Mouse (Mus musculus) testis, postnatal 14 days (tissue): ENCODE data around the gene Ankrd6.

Experiments
- DNase-seq: peaks from one replicate; pipeline ENCODE4 v3.0.0; 2021; ENCODE audit warnings: low spot score

Gene Ankrd6

DNA sequence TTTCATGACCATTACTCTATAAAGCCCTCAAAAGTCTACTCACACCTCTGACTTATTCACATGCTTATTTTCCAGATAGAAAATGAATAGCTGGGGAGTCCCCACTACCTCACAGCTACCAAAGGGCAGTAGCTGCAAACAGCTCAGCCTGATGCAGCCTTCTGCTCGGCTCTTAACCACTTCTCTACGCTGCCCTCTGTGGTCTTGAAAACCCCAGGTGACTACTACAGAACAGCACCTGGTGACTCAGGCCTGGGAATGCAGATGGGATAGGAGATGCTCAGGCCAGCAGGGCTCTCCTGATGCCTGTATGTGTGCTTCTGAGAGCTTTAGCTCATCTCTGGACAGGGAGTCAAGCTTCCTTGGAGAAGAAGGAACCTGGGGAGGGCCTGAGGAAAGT, 45.3 kb downstream of the Ankrd6 start:
- DNase-seq = no peak

DNA sequence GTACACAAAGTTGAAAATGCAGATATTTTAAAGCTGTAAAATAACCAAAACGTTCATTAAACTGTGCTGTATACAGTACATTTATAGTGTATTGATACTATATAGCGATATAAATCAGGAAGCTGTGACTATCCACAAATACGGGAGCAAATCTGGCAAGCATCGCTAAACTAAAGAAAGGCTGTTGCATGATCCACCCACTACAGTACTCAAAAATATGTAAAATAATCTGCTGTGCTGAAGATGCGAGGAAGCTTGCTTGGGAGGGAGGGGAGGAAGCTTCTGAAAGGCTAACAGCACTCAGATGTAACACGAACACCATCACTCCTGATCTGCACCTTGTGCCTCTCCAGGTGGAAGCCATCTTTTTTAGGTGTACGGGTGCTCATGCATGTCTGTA, 46.8 kb downstream of the Ankrd6 start:
- DNase-seq = no peak

DNA sequence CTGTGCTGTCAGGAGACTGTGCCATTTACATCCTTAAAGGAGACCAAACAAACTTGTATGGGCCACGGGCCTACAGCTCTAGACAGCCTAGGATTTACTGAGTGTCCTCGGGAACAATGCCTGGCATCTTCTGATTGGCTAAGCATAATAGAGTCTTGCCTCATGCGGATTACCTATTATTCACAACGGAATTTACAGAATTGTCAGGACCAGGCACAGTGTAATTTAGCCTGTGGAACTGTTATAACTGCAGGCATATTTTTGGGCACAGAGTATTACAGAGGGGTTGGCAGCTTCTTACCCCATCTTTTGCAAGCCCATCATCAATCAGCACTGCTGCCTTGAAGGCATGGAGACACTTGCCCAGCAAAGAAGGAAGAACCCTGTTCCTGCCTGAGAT, 51.6 kb downstream of the Ankrd6 start:
- no peak for DNase-seq

DNA sequence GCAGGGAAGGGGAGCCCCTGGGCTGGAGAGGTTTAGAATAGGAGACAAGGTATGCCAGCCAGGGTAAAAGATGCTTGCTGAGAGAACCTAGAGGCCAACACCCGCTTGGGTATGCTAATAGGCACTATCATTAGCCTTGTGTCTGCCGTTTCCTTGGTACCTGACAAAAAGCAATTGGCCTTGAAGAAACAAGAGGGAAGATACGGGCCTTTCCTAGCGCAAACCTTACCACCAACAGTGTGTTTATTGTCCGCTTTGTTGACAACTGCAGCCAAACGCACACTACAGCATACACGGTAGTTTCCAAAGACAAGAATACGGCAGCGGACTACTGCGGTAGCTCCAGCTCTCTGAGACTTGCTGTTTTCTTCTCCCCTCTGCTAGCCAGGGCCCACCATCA, 59.3 kb downstream of the Ankrd6 start:
- no peak for DNase-seq

DNA sequence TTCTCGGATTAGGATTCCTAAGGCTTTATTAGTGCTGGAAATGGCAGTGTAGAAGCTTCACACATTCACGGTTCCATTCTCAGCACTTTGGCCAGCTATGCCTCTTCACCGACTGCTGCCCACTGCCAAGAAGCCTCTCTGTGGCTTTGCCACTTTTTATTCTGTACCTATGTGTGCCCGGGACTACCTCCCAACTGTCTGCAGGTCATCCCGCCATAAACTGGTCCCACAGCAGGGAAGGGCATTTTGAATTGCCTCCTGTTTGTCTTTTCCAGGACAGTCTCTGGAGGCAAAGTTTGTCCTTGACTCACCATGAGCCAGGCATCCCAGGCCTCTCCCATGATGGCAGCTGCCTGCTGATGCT, 59.9 kb downstream of the Ankrd6 start:
- DNase-seq = no peak

DNA sequence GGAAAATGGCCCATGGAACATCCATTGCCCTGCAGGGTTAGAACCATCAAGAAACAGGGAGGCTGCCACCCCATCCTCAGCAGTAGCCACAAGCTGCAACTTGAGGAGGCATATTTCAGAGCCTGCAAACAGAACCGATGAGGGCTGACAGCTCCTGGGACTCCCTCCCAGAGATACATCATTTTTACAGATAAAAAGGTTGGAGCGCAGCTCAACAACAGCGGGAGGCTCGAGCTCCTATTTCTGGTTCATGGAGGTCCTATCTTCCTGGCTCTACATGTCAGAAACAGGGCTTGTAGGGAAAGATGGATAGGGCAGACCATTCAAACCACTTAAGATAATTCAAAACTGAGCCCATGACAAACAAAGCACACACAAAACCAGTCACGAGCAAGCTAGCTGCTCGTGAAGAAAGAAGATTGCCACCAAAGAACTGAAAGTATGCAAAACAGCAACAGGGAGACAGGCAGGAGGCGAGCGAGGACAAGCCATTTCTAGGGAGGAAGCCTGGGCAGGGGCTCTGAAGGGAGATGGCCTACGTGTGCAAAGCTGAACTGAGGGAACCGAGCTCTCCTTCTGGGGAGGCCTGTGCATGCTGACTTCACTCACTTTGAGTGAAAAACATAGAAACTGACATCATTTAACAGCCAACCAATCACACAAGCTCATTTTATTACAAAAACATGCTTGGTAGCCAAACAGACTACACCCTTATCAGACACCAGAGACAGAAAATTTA, 60.5 kb downstream of the Ankrd6 start:
- no peak for DNase-seq

DNA sequence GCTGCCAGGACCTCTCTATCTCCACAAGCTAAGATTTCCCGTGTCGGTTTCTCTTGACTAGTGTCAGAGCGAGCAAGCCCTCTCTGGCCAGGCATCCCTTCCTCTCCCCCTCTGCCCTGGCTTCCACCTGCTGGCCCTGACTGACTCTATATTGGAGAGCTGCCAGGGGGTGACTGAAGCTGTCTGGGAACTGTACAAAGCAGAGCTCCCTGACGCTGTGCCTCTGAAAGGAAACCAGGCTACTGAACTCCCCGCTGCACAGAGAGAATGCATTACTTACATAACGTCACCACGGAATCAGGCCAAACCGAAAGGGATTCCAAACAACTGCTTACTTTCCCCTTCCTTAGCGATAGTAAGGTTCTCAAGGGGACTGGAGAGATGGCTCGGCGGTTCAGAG, 61.4 kb downstream of the Ankrd6 start:
- DNase-seq = peak; percentile 10

DNA sequence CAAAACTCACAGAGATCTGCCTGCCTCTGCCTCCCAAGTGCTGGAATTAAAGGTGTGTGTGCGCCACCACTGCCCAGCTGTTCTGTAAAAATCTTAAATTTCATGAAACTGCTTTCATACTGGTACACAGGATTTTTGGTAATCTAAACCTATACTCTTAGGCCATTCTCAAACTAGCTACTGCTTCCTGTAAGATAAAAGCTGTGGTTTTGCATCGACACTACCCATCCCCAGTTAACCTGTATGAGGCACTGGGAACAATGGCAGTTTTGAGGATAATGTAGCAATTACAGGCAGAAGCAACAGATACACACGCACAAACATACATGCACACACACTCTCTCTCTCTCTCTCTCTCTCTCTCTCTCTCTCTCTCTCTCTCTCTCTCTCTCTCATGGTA, 64.2 kb downstream of the Ankrd6 start:
- DNase-seq = no peak

DNA sequence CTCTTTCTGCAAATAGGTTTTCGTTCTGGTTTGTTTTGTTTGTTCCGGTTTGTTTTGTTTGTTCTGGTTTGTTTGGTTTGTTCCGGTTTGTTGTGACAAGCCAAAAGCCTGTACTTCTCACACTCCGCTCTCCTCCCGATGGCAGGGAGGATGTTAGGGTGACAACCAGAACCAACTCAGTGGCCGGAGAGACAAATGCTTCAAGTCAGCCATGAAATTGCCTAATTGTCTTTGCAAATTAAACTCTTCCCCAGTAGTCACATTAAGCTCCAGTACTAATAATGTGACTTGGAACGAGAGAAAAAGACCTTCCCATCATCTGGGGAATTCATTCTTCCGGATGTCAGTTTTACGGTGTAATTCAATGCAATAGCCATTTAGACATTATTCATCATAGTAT, 66.0 kb downstream of the Ankrd6 start:
- no peak for DNase-seq

DNA sequence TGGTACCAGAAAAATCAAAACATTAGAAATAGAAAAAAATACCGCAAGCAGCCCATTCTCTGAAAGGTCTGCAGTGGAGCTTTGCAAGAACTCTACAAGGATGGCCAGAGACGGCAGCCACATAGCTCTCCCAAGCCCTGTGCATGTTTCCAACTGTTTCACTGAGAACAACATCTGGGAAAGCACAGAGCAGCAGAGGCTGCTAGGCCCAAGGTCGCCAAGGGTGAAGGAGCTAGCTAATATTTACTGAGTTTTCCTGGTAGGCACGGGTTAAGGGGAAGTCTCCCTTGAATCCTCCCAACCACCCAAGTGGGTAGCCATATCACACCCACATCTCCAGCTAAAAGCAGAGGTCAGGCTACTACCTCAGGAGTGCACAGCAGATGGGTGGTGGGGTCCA, 69.6 kb downstream of the Ankrd6 start:
- no peak for DNase-seq

DNA sequence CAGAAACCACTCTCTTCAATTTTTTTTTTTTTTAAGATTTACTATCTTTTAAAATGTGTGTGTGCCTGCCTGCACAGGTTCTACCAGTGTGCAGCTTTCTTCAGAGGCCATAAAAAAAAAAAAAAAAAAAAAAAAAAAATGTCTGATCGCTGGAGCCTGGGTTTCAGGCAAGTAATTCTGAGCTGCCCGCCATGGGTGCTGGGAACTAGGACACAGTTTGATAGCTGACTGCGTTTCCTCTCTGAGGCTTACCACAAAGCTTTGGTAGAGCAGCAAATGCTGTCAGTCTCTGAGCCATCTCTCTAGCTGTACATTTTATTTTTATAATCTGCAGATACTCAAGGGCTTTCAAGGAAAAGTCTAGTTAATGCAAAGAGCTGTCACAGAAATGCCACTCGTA, 76.0 kb downstream of the Ankrd6 start:
- no peak for DNase-seq

DNA sequence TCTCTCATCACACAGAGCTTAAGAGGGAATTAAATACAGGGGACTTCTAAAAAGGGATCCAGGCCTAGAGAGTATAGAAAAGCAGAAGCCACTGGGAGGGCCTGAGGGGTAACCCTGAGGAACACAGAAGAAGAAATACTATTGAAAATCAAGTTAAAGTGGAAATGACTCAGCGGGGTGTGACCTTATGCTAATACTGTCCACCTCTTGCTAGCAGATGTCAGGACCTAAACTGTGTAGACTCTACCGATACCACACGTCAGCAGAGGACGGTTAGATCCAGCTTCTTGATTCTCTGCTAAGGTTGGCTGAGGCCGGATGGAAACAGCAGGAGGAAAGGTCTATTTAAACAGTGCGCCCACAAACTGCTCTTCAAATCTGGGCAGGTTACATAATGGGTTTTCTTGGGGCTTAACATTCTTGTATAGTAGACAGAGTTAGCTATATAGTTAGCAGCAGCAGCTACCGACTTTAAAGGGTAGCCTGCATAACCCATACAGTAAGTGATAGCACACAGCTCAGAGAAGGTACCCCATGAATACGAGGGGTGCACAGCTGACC, 78.4 kb downstream of the Ankrd6 start:
- DNase-seq = no peak

DNA sequence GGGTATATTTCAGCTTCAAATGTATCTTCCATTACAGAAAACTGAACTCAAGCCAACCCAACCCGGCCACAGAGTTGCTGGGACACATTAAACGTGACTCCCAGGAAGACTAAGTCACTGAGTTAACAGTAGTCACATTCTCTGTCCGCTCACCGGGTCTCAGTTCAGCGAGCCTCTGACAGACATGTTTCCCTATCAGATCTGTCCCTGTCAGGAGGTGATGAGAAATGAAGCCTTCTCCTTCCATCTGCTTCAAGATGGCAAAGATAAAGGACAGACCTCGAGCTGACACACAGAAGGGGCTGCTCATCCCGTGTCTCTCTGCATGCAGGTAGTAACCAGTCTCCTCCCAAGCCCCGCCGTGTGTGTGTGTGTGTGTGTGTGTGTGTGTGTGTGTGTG, 81.3 kb downstream of the Ankrd6 start:
- DNase-seq = no peak

DNA sequence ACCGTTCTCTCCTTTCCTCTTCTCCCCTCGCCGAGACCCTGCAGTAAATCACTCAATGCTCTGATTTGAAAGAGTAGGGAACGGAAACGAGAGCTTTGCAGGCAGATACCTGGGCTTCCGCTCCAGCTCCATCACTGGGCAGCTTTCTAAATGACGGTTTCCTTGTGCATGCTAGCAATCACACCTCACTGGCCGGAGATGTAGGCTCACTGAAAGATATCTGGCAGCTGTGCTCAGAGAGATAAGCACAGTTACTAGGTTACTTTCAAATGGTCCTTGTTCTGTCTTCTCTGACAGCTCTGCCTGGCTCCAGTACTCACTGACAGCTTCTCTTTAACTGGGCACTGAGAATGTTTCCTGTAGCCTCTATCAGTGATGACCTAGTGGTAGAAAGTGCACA, 81.8 kb downstream of the Ankrd6 start:
- DNase-seq = no peak

DNA sequence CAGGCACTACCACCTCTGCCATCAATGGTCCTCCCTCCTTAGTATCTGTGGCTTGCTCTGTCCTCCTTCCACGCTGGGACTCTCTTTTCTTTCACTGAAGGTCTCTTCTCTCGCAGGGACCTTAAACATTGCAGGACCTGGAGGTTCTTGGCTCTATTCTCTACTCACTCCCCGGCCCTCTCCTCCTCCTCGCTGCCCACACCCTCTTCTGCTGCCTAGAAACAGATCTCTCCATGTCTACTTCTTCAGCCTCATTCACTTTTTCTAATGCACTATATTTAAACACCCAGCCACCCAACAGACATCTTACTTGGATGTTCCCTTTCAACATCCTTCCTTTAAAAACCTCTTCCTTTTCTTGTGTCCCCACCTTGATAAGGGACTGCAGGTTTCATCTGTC, 82.2 kb downstream of the Ankrd6 start:
- DNase-seq = no peak

DNA sequence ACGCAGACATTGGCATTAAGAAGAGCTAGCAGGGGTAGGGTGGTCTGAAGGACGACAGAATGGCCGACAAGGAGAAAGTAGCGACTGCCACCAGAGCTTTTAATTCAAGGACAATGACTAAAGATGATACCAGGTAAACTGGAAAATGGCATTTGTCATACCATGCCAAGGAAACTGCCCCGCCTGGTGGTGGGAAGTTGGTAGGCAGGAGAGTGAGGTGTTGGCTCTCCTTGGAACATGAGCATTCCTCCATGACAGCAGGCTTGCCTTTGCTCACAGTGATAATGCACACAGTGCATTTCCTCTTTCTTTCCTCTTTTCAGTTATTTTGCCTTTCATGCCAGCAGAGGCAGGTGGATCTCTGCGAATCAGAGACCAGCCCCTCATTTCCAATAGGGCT, 83.2 kb downstream of the Ankrd6 start:
- DNase-seq = no peak

DNA sequence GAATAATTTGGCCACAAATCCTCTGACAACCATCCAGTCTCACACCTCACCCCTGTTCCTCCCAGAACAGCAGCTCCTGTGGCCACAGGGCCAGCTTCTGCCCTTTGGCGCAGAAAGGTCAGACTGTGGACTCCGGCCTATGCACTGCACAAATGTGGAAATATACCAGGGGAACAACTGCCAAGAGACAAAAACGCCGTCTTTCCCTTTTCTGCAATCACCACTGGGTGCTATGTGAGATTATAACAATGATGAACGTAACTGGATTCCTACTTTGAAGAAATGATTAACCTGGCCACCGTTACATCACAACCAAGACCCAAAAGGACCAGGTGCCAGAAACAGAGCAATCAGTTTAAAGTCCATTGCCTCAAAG, 85.8 kb downstream of the Ankrd6 start:
- DNase-seq = no peak

DNA sequence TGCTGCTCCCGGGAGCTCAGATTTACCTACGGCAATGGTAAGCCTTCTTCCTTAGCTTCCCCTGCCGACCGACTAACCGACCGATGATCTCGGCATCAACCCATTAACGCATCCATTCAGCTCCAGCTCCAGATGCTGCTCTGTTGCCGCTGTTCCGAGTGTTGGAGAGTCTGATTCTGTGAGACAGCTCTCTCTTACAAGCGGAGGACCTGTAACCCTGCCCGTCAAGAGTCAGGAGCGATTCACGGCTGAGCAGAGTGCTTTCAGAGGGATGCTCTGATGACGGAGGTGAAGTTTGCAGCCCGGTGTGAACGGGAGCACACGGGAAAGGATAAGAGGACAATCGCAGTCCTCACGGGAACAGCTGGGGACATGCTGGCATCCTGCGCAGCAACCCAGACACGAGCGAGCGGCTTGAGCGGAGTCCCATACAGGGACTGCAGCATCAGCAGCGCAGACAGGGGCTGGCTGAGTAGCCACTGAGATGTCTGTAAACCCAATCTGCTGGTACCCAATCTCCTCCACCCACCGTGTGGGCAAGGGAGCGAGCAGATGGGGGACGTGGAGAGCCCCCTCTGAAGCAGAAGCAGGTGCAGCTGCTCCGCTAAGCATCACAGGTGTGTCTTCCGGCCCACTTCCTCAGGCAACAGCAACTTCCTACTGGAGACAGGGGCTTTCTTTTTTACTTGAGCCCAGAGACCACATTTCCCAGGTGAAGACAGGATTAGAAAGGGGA, 86.3 kb downstream of the Ankrd6 start:
- no peak for DNase-seq

DNA sequence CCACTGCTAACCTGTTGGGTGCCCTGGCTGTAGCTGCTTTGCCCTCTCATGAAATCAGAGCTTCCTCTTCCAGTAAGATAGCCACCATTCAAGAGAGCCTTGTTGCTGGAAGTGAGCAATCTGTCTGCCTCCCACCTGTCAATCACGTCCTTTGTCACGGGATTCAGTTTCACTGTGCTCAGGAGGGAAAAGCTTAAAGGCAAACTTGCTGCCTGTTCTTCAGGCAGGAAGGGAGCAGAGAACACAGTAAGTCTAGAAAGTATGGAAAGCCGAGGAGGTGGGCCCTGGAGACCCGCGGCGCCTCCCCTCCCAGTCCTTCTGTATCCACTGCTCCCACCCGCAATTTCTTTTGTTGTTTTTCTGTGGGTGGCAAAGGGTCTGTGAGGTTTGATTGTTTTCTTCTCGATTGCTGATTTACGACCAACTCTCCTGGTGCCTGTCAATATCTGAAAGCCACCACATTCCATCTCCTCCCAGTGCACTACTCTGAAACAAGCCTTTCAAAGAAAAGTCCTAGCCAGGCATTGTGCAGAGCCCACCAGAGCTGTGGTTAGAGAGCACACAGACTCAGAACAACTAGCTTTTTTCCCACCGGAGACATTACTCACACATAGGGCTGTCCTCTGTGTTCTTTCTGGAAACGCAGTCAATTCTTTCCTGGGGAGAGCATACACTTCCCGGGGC, 87.1 kb downstream of the Ankrd6 start:
- no peak for DNase-seq

DNA sequence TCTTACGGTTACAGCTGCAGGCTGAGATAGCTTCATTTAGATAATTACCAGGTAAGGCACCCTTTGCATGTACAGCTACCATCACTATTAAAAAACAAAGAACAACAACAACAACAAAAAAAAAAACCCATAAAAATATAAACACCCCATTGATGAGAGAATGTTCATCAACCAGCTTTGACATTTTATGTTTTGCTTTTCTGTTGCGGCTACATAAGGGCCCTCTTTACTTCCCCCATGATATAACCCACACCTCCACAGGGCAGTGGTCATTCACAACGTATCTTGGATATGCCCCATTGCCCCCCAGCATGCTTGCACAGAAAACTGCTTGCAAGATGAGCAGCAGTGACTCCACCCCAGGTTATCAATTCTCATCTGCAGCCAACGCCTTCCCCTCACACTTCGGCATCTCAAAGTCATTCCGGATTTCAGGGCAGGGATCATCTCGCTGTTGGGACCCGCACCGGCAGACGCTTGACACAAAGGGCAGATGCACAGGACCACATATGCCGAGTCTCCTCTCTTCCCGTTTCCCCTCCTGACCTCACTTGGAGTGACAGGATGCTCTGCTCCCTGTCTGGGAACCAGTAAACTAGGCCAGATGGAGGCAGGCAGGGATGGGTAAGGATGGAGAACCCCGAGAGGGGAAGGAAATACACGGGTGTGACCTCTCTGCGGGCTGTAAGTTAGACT, 87.7 kb downstream of the Ankrd6 start:
- no peak for DNase-seq

DNA sequence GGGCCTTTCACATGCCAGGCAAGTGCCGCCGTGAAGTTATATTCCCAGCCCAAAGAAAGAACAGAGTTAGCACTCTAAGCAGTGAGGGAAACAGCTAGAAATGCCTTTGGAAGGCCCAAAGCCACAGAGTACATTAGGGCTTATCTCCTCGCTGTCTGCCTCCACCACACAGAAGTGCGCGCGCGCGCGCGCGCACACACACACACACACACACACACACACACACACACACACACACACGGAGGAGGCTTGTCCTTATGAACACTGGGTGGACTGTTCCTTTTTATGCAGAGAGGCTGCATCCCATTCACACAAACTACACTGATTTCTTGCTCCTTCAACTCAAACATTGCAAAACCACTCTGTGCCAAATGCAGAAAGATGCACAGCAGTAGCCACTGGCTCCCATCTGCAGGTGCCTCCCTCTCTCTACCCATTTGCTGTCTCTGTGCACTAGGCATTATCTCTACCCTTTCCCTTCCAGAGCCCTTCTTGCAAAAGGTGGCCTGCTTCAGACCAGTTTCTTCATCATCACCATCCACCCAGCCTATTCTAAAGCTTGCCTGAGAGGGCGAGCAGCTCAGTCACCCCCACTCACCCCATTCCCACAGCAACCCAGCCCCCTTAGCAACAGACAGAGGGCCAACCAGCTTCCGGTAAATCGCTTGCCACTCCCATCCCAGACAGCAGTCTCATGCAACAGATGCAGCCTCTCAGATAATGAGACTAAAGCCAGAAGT, 88.5 kb downstream of the Ankrd6 start:
- DNase-seq = no peak
